Mouse (Mus musculus): Measurements from ENCODE around the gene Prss23.

DNA sequence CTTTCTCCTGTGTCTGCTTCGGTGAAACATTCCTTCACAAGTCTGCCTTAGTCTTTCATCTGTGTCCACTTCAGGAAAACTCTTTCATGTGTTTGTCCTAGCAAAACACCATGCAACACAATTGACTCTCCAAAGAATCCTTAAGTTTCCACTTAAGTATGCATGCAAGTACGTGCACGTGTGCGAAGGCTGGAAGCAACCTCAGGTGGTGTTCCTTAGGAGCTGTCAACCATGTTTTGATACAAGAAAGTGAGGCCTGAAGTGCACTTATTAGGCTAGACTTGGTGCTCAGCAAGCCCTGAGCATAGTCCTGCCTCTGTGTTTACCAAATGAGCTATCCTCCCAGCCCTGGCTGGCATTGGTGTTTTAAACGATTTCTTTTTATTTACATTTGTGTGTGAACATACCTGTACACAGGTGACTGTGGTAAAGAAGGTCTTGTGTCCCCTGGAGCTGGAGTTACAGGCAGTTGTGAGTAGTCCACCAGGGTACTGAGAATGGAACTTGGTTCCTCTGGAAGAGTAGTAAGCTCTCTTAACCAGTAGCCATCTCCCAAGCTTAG lies 64.3 kb downstream of the Prss23 start:
- TF ChIP-seq CTCF (IDR thresholded peaks at IDR 0.05) (no peak), POLR2A (IDR thresholded peaks at IDR 0.05; ENCODE audit: insufficient read depth, low read depth, low read length) (no peak)

Data from heart, adult 2 months (tissue).